Mouse (Mus musculus): ENCODE results near the gene Ubald1.

Ubald1 gene

GRCm38 (mm10) chr16:4880136-4880825 lies at the start of gene Ubald1:
Gene Ubald1, minus strand, starts transcription at chr16:4880315.
- peak; percentile 100 for DNase-seq

- DNase-seq = no peak
These were observed 48.4 kb upstream of the Ubald1 start for GRCm38 (mm10) chr16:4928474-4928873.

GRCm38 (mm10) chr16:4927967-4928366 lies 47.9 kb upstream of the Ubald1 start:
- DNase-seq = no peak

GRCm38 (mm10) chr16:4923996-4924395 lies 43.9 kb upstream of the Ubald1 start:
- no peak for DNase-seq

- DNase-seq = no peak
These were observed 42.4 kb upstream of the Ubald1 start for GRCm38 (mm10) chr16:4922481-4922880.

- DNase-seq = no peak
These were observed 40.4 kb upstream of the Ubald1 start for GRCm38 (mm10) chr16:4920556-4920955.

- DNase-seq = no peak
These were observed 36.5 kb upstream of the Ubald1 start for GRCm38 (mm10) chr16:4916608-4917007.

GRCm38 (mm10) chr16:4915931-4916330 lies 35.8 kb upstream of the Ubald1 start:
- no peak for DNase-seq

GRCm38 (mm10) chr16:4913783-4914735 lies 33.9 kb upstream of the Ubald1 start:
- peak; percentile 91 to 92 for DNase-seq

GRCm38 (mm10) chr16:4912907-4913782 lies 33.0 kb upstream of the Ubald1 start:
- DNase-seq = peak in 1 of 2 experiments; percentile 36

- peak in 1 of 2 experiments; percentile 36 for DNase-seq
These were observed 32.0 kb upstream of the Ubald1 start for GRCm38 (mm10) chr16:4912074-4912648.

- no peak for DNase-seq
These were observed 30.6 kb upstream of the Ubald1 start for GRCm38 (mm10) chr16:4910758-4911157.

- peak; percentile 31 to 35 for DNase-seq
These were observed 29.6 kb upstream of the Ubald1 start for GRCm38 (mm10) chr16:4909745-4910144.

GRCm38 (mm10) chr16:4907972-4908371 lies 27.9 kb upstream of the Ubald1 start:
- DNase-seq = no peak

GRCm38 (mm10) chr16:4907386-4907785 lies 27.3 kb upstream of the Ubald1 start:
- DNase-seq = no peak

GRCm38 (mm10) chr16:4906559-4906958 lies 26.4 kb upstream of the Ubald1 start:
- DNase-seq = no peak

GRCm38 (mm10) chr16:4905591-4905990 lies 25.5 kb upstream of the Ubald1 start:
- DNase-seq = no peak

- no peak for DNase-seq
These were observed 24.8 kb upstream of the Ubald1 start for GRCm38 (mm10) chr16:4904878-4905277.

- no peak for DNase-seq
These were observed 23.5 kb upstream of the Ubald1 start for GRCm38 (mm10) chr16:4903491-4904102.

GRCm38 (mm10) chr16:4902390-4902789 lies 22.3 kb upstream of the Ubald1 start:
- no peak for DNase-seq

- peak in 1 of 2 experiments; percentile 51 for DNase-seq
These were observed 21.1 kb upstream of the Ubald1 start for GRCm38 (mm10) chr16:4901167-4901566.

- no peak for DNase-seq
These were observed 19.6 kb upstream of the Ubald1 start for GRCm38 (mm10) chr16:4899711-4900110.
